Mouse (Mus musculus): Measurements from ENCODE around the gene Adgrf5. TPM values are rescaled to one million over a fixed set of nuclear protein-coding genes. Genes with fewer than 3 reads are reported as not detected.

Gene Adgrf5
- total RNA-seq, 2 experiments from 2014 or later: 25.6 to 29.3 TPM

DNA sequence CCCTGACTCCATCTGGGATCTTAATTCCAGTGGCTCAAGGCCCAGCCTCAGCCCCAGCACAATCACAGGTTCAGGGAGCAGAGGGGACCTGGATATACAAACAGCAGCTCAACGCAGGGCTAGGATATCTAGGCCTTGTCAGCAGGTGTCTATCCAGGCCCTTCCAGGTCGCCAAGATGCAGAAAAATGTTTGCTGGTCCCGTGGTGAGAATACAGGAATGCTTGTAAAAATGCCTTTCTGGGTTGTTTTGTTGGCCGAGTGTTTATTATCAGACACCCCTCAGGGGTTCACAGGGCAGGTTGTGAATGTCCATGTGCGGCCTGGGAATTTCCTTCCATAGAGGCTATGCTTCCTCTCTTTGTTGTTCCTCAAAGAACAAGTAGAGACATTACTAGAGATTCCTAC, 7.9 kb downstream of the Adgrf5 start:
- intact Hi-C loops (cut with DNase I): no loop called here
- DNase-seq (ENCODE audit: extremely low spot score in 1 of 2, low spot score in 2 of 2): peak in 1 of 2 experiments; percentile 61

DNA sequence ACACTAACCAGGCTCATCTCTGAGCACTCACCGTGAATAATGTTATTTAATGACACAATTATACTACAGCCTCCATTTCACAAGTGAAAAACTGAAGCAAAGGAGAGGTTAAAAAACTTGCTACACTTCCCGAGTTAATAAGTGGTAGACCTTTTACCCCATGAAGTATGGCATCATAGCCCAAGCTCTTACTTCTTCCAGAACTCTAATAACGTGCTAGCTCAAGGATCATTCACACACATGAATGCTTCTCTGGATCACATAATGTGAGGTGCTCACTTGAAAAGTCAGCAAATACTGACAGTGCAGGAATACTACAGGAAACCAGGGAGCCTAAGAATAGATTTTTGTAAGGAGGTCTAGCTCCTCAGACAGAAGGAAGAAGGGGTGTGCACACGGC, 12.4 kb downstream of the Adgrf5 start:
- intact Hi-C loops (cut with DNase I): no loop called here
- DNase-seq (ENCODE audit: extremely low spot score in 1 of 2, low spot score in 2 of 2): no peak

GRCm38 (mm10) chr17:43374020-43374419, 13.8 kb downstream of the Adgrf5 start:
- intact Hi-C loops (cut with DNase I): no loop called here

DNA sequence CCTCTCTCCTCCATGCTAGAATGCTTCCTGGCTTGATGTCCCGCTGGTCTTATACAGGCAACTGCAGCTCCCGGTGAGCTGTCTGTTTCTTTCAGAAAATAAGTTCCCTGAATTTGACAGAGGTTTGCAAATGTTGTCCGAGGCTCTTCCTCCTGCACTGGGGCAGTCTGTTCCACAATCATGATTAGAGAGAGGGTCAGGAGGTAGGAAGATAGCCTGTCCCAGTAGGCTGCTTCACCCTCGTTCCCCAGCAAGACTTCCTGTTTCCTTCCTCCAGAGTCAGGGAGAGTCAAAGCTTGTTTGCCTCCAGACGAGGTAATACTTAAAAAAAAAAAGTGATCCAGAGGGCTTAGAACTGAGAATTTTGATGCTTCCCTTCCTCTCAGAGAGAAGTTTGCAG, 16.3 kb downstream of the Adgrf5 start:
- intact Hi-C loops (cut with DNase I): no loop called here
- DNase-seq (ENCODE audit: extremely low spot score in 1 of 2, low spot score in 2 of 2): no peak

More at GRCm38 (mm10) chr17:43374020-43374419, 13.8 kb downstream of the Adgrf5 start:
- DNase-seq (ENCODE audit: extremely low spot score in 1 of 2, low spot score in 2 of 2): no peak

DNA sequence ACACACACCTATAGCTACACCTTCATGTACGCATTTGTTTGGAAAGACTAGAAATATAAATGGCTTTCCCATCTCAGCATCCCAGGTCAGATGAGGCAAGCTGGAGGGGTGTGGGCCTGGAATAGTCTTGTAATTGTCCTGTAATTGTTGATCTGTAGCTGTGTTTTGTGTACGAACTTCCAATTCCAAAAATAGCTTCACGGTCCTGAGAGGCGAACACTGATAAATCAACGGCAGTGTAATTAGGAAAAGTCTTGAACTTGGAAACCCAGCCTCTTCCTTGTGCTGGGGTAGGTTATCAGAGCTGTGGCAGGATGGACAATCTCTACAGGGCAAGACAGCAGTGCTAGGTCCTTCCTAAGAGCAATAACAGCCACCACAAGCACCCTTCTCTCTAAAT, 18.5 kb downstream of the Adgrf5 start:
- intact Hi-C loops (cut with DNase I): no loop called here
- no peak for DNase-seq (ENCODE audit: extremely low spot score in 1 of 2, low spot score in 2 of 2)

GRCm38 (mm10) chr17:43386331-43386730, 26.1 kb downstream of the Adgrf5 start:
- DNase-seq (ENCODE audit: extremely low spot score in 1 of 2, low spot score in 2 of 2): no peak
- intact Hi-C loops (cut with DNase I): no loop called here

DNA sequence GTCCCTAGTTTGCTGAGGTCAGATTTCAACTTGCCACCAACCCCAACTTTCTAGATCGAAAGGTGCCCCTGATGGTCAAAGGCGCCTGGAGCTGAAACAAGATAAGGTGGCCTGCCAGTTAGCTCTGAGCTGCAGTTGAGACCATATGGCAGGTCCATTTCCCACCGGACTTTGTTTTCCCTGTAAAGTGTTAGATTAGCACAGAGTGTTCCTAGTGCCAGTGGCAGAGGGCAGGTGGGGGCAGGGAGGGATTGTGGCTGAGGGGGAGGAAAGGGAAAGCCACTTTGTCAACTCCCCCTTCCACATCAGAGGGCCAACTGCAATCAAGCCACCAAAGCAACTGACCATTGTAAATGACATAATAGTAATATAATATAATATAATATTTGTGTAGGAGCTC, 26.9 kb downstream of the Adgrf5 start:
- no peak for DNase-seq (ENCODE audit: extremely low spot score in 1 of 2, low spot score in 2 of 2)
- intact Hi-C loops (cut with DNase I): no loop called here

DNA sequence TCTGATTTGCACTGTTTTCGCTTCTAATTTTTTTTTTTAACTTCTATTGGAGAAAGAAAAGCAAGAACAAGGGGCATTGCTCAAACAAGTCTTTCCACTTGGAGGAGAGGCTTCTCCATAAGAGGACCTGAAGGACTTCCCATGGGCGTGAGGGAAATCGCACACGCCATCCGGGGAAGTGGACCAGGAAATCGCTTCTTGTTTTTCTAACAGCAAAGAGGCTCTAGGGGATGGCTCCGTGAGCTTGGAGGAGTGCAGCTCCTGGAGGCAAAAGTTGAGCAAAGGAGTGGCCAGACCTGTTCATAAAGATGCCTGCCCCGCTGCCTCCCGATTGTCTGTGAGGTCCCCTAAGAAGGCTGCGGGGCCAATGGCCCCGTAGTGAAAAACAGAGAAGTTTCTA, 29.0 kb downstream of the Adgrf5 start:
- intact Hi-C loops (cut with DNase I): no loop called here
- DNase-seq (ENCODE audit: extremely low spot score in 1 of 2, low spot score in 2 of 2): no peak

- DNase-seq (ENCODE audit: extremely low spot score in 1 of 2, low spot score in 2 of 2): no peak
- intact Hi-C loops (cut with DNase I): no loop called here
Measured at GRCm38 (mm10) chr17:43392191-43392590, 31.9 kb downstream of the Adgrf5 start.

DNA sequence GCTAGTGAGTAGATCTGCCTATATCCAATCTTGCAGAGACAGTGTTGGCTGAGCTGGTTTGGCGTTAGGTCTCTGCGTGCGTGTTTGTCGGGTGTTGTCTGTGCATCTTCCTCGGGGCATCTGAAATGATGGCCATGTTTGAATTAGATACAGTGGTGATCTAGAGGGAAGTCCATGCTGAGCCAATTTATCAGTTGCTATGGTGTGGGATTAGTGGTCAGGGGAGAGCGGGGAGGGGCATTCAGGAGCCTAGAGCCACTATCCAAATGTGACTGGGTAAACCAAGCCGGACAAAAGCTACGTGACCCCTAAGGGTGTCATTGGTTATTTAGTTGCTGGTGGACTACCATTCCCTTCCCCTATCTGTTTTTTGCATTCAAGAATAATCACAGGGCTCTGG, 33.4 kb downstream of the Adgrf5 start:
- DNase-seq (ENCODE audit: extremely low spot score in 1 of 2, low spot score in 2 of 2): no peak
- intact Hi-C loops (cut with DNase I): no loop called here

GRCm38 (mm10) chr17:43395400-43396258, 35.4 kb downstream of the Adgrf5 start:
- DNase-seq (ENCODE audit: extremely low spot score in 1 of 2, low spot score in 2 of 2): no peak
- intact Hi-C loops (cut with DNase I): no loop called here

DNA sequence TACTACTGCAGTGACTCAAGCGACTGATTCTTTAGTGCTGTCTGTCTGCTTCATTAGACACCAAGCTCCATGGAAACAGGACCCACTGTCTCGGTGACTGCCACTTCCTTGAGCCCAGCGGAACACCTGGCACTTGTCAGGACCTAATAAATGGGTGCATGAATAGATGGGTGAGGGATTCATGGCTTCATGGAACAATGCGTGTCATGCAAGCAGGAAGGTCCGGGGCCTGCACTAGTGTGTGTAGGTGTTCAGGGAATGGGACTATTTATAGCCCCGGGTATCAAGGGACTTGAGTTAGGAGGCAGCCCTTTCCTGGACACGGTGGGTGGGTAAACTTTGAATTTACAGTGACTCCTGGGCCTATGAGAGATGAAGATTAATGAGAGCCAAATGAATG, 38.4 kb downstream of the Adgrf5 start:
- intact Hi-C loops (cut with DNase I): no loop called here
- DNase-seq (ENCODE audit: extremely low spot score in 1 of 2, low spot score in 2 of 2): no peak

- intact Hi-C loops (cut with DNase I): no loop called here
- no peak for DNase-seq (ENCODE audit: extremely low spot score in 1 of 2, low spot score in 2 of 2)
Measured at GRCm38 (mm10) chr17:43399151-43399550, 38.9 kb downstream of the Adgrf5 start.

GRCm38 (mm10) chr17:43400483-43400882, 40.2 kb downstream of the Adgrf5 start:
- intact Hi-C loops (cut with DNase I): no loop called here

GRCm38 (mm10) chr17:43403851-43404250, 43.6 kb downstream of the Adgrf5 start:
- intact Hi-C loops (cut with DNase I): no loop called here
- DNase-seq (ENCODE audit: extremely low spot score in 1 of 2, low spot score in 2 of 2): no peak

More at GRCm38 (mm10) chr17:43400483-43400882, 40.2 kb downstream of the Adgrf5 start:
- DNase-seq (ENCODE audit: extremely low spot score in 1 of 2, low spot score in 2 of 2): no peak

DNA sequence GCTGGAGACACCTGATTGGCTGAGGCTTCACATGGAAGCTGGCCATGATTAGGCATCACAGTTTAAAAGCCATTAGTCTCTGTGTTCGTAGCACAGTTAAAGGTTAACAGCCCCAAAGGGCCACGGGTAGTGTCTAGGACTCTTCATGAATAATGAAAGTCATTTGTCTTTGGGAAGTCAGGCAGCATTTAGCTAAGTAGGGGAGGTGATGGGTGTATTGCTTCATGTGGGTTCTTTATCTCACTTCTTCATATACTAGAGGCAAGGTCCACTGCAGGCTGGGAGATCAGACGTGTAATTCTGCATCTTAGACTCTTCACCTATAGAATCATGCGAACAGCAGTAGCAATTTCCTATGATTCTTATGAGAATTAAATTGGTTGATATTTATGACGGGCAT, 44.2 kb downstream of the Adgrf5 start:
- DNase-seq (ENCODE audit: extremely low spot score in 1 of 2, low spot score in 2 of 2): no peak
- intact Hi-C loops (cut with DNase I): no loop called here

GRCm38 (mm10) chr17:43406321-43406720, 46.1 kb downstream of the Adgrf5 start:
- intact Hi-C loops (cut with DNase I): no loop called here
- DNase-seq (ENCODE audit: extremely low spot score in 1 of 2, low spot score in 2 of 2): no peak

DNA sequence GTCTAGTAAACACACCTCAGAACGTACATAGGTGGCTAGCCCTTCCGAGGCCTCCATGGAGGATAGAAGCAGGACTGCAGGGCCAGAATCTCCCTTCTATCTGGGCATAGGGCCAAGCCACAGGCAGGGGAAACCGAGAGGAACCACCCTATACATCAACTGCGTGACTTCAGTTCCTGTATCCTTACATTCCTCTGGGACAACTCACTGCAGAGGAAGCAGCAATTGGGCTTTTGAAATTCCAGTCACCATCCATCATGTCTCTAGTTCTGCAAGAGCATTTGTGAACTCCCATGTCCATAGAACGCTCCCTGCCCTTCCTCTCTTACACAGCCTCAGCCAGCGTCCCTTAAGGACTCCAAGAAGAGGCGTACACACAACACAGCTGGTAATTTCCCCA, 47.3 kb downstream of the Adgrf5 start:
- intact Hi-C loops (cut with DNase I): no loop called here
- no peak for DNase-seq (ENCODE audit: extremely low spot score in 1 of 2, low spot score in 2 of 2)

DNA sequence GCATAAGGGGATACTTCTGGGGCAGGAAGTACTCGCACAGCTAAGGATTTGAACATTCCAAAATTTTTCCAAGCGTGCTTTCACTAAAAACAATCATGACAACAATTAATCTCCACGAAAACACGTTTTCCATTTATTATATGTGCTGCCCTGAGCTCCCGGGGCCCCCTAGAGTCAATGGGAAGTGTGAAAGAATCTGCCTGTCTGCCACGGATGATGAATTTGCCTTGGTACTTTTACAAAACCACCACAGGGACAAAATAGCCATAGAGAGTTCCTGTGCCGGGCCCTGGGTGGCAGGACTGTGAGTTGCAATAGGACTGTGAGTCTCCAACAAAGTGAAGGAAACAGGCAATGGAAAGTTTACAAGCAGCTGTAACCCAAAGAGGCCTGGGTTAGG, 52.9 kb downstream of the Adgrf5 start:
- intact Hi-C loops (cut with DNase I): no loop called here
- no peak for DNase-seq (ENCODE audit: extremely low spot score in 1 of 2, low spot score in 2 of 2)

- intact Hi-C loops (cut with DNase I): no loop called here
- DNase-seq (ENCODE audit: extremely low spot score in 1 of 2, low spot score in 2 of 2): no peak
Measured at GRCm38 (mm10) chr17:43419204-43419603, 59.0 kb downstream of the Adgrf5 start.

- intact Hi-C loops (cut with DNase I): no loop called here
- no peak for DNase-seq (ENCODE audit: extremely low spot score in 1 of 2, low spot score in 2 of 2)
Measured at GRCm38 (mm10) chr17:43420381-43420780, 60.1 kb downstream of the Adgrf5 start.
